Comparison of ENCODE assay signal across 9 mouse cellular contexts in the genomic region with DNA sequence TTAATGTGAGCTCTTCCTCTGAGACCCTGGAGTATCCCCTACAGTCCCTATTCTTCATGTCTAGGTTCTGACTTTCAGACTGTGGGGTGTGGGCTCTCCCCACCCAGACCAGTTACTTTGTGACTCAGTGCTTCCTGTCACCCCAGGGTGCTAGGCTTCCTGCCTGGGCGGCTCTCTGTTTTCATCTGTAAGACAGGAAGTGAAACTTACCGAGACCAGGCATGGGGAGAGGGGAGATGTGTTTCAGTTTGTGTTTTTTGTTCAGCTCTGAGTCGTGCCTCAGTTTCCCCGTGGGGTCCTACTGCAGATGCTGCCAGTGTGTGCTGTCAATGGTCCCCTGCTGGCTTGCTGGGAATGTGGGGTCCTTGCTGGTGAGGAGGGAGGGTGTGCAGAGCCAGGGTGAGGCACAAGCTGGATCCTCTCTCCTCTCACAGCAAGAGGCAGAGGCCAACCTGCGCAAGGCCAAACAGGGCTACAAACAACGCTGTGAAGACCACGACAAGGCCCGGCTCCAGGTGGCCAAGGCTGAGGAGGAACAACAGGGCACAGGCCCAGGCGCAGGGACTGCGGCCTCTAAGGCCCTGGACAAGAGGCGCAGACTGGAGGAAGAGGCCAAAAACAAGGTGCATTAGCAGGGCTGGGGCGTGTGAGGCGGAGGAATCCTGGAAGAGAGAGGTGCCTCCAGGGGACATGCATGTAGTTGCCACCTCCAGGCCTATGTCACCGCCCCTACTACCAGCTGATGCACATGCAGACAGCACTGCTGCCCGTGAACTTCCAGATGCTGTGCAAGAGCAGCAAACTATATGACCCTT. TPM values are rescaled to one million over a fixed set of nuclear protein-coding genes. Genes with fewer than 3 reads are reported as not detected.
DNase-seq lines count a peak whose midpoint lies in the region; ATAC-seq and TF ChIP-seq lines count a peak whose summit lies in the region.
"Had no signal": no experiment of that assay in that cellular context is flagged by ENCODE, and none has a peak within 500 bp of the region (broad histone marks: within the 10 kb centered on the region; RNA-seq: fewer than 3 reads in every experiment).

No protein-coding gene starts in this region.

- peak; percentile 61 for DNase-seq in layer of hippocampus, adult 9-11 months
- no peak for DNase-seq in layer of hippocampus, postnatal 25 days (ENCODE audit: extremely low spot score in 1 of 2, low spot score in 1 of 2)
- no peak for DNase-seq in liver, embryonic 13.5 days
- no peak for DNase-seq in cerebellum, postnatal 4 days (ENCODE audit: low spot score in 2 of 2)
- no peak for DNase-seq in kidney, postnatal 36 days

- H3K27ac ChIP-seq in liver, embryonic 13.5 days: peak overlapping the region; percentile 59
- peak overlapping the region; percentile 8; the same call in 1 of the 2 replicates for H3K27ac ChIP-seq in stomach, embryonic 15.5 days
- no peak overlapping the region for H3K27ac ChIP-seq in kidney, embryonic 15.5 days
- H3K27ac ChIP-seq: neural tube, embryonic 13.5 days had no signal

- H3K9ac ChIP-seq in liver, embryonic 13.5 days: 0 out of 2 replicates have a peak overlapping the region, but pooled peaks have one; percentile 23
- H3K9ac ChIP-seq in stomach, embryonic 15.5 days: no peak overlapping the region
- H3K9ac ChIP-seq in kidney, embryonic 15.5 days: no peak overlapping the region
- H3K9ac ChIP-seq: neural tube, embryonic 13.5 days had no signal

- no peak for ATAC-seq in liver, embryonic 13.5 days (ENCODE audit: low read depth)
- no peak for ATAC-seq in stomach, embryonic 15.5 days (ENCODE audit: insufficient read depth, low FRiP score, low read depth)
- no peak for ATAC-seq in kidney, embryonic 15.5 days (replicated peaks; ENCODE audit: low FRiP score)

- peak overlapping the region; percentile 48 for H3K4me3 ChIP-seq in E14TG2a.4 (replicated peaks; ENCODE audit: low read length)
- H3K4me3 ChIP-seq in liver, embryonic 13.5 days (replicated peaks): no peak overlapping the region
- H3K4me3 ChIP-seq in stomach, embryonic 15.5 days (replicated peaks): no peak overlapping the region
- H3K4me3 ChIP-seq in kidney, embryonic 15.5 days (replicated peaks): no peak overlapping the region
- H3K4me3 ChIP-seq: neural tube, embryonic 13.5 days had no signal

- H3K27me3 ChIP-seq in E14TG2a.4 (ENCODE audit: insufficient read depth, low read length): no peaks in the 10 kb centered on the region
- no peaks in the 10 kb centered on the region for H3K27me3 ChIP-seq in liver, embryonic 13.5 days
- H3K27me3 ChIP-seq in stomach, embryonic 15.5 days (replicated peaks): no peaks in the 10 kb centered on the region
- no peaks in the 10 kb centered on the region for H3K27me3 ChIP-seq in kidney, embryonic 15.5 days

- peaks cover 34% of the 10 kb centered on the region for H3K36me3 ChIP-seq in E14TG2a.4 (ENCODE audit: insufficient read depth, low read length)
- peaks cover 68% of the 10 kb centered on the region for H3K36me3 ChIP-seq in liver, embryonic 13.5 days
- H3K36me3 ChIP-seq in stomach, embryonic 15.5 days: no peaks in the 10 kb centered on the region
- H3K36me3 ChIP-seq in kidney, embryonic 15.5 days: peaks cover 7% of the 10 kb centered on the region; the same call in 1 of the 2 replicates
- H3K36me3 ChIP-seq: neural tube, embryonic 13.5 days had no signal

- no peaks in the 10 kb centered on the region for H3K9me3 ChIP-seq in E14TG2a.4 (ENCODE audit: low read length)
- no peaks in the 10 kb centered on the region for H3K9me3 ChIP-seq in liver, embryonic 13.5 days (replicated peaks)
- no peaks in the 10 kb centered on the region for H3K9me3 ChIP-seq in stomach, embryonic 15.5 days
- H3K9me3 ChIP-seq in kidney, embryonic 15.5 days (replicated peaks): no peaks in the 10 kb centered on the region
- H3K9me3 ChIP-seq: neural tube, embryonic 13.5 days had no signal

- no peak overlapping the region for H3K4me2 ChIP-seq in liver, embryonic 13.5 days
- H3K4me2 ChIP-seq in stomach, embryonic 15.5 days: no peak overlapping the region
- H3K4me2 ChIP-seq in kidney, embryonic 15.5 days: no peak overlapping the region
- H3K4me2 ChIP-seq: neural tube, embryonic 13.5 days had no signal

- no peak for TF ChIP-seq CTCF in E14TG2a.4 (conservative IDR thresholded peaks at IDR 0.05; ENCODE audit: low read length)

- WGBS in liver, embryonic 13.5 days (ENCODE audit: insufficient replicate concordance): 74% methylated on average over 15 of the region's 15 CpGs
- 74% methylated on average over 15 of the region's 15 CpGs for WGBS in stomach, embryonic 15.5 days
- 79% methylated on average over 15 of the region's 15 CpGs for WGBS in kidney, embryonic 15.5 days

- peaks cover 99% of the 10 kb centered on the region for H3K4me1 ChIP-seq in E14TG2a.4 (replicated peaks; ENCODE audit: low read depth, low read length)
- H3K4me1 ChIP-seq in liver, embryonic 13.5 days (replicated peaks): peaks cover 64% of the 10 kb centered on the region
- H3K4me1 ChIP-seq in stomach, embryonic 15.5 days: peaks cover 21% of the 10 kb centered on the region; the same call in 1 of the 2 replicates
- H3K4me1 ChIP-seq in kidney, embryonic 15.5 days: peaks cover 17% of the 10 kb centered on the region

RNA-seq across cellular contexts. Expression of a gene that starts 8.0 kb away (rescaled TPM):
- 1 to 10 TPM; 3.3 to 4.3 TPM for total RNA-seq in layer of hippocampus, postnatal 25 days (2021)
- polyA plus RNA-seq in liver, embryonic 13.5 days (2015; fragmentation: Nextera tagmentation; extraction: Ambion mirVana): 14.3 and 14.9 TPM in 2 replicates
- polyA plus RNA-seq in stomach, embryonic 15.5 days (2015; fragmentation: Nextera tagmentation; extraction: Ambion mirVana): 9.1 and 10.0 TPM in 2 replicates
- 8.7 and 10.0 TPM in 2 replicates for polyA plus RNA-seq in kidney, embryonic 15.5 days (2015; fragmentation: Nextera tagmentation; extraction: Ambion mirVana)

RNA-seq across cellular contexts. Expression of a gene that starts 15.2 kb away (rescaled TPM):
- 10 to 100 TPM; 86.6 to 91.0 TPM for total RNA-seq in layer of hippocampus, postnatal 25 days (2021)
- polyA plus RNA-seq in liver, embryonic 13.5 days (2015; fragmentation: Nextera tagmentation; extraction: Ambion mirVana): 120 and 122 TPM in 2 replicates
- polyA plus RNA-seq in stomach, embryonic 15.5 days (2015; fragmentation: Nextera tagmentation; extraction: Ambion mirVana): 188 and 199 TPM in 2 replicates
- polyA plus RNA-seq in kidney, embryonic 15.5 days (2015; fragmentation: Nextera tagmentation; extraction: Ambion mirVana): 235 and 243 TPM in 2 replicates

RNA-seq across cellular contexts. Expression of a gene that starts 22.5 kb away (rescaled TPM):
- total RNA-seq in layer of hippocampus, postnatal 25 days (2021): 100 to 1,000 TPM; 486 to 515 TPM
- polyA plus RNA-seq in liver, embryonic 13.5 days (2015; fragmentation: Nextera tagmentation; extraction: Ambion mirVana): 677 TPM in 2 replicates
- 500 and 567 TPM in 2 replicates for polyA plus RNA-seq in stomach, embryonic 15.5 days (2015; fragmentation: Nextera tagmentation; extraction: Ambion mirVana)
- polyA plus RNA-seq in kidney, embryonic 15.5 days (2015; fragmentation: Nextera tagmentation; extraction: Ambion mirVana): 581 and 603 TPM in 2 replicates

RNA-seq across cellular contexts. Expression of a gene that starts 28.1 kb away (rescaled TPM):
- 10 to 100 TPM in 1 of 2 experiments, 1 to 10 TPM in 1; 9.6 to 10.2 TPM for total RNA-seq in layer of hippocampus, postnatal 25 days (2021)
- 6.3 and 7.4 TPM in 2 replicates for polyA plus RNA-seq in liver, embryonic 13.5 days (2015; fragmentation: Nextera tagmentation; extraction: Ambion mirVana)
- 4.2 and 4.8 TPM in 2 replicates for polyA plus RNA-seq in stomach, embryonic 15.5 days (2015; fragmentation: Nextera tagmentation; extraction: Ambion mirVana)
- 3.9 and 4.5 TPM in 2 replicates for polyA plus RNA-seq in kidney, embryonic 15.5 days (2015; fragmentation: Nextera tagmentation; extraction: Ambion mirVana)

RNA-seq across cellular contexts. Expression of a gene that starts 36.1 kb away (rescaled TPM):
- total RNA-seq in layer of hippocampus, postnatal 25 days (2021): 1 to 10 TPM; 5.8 to 6.0 TPM
- polyA plus RNA-seq in liver, embryonic 13.5 days (2015; fragmentation: Nextera tagmentation; extraction: Ambion mirVana): 45.8 and 49.6 TPM in 2 replicates
- 274 and 279 TPM in 2 replicates for polyA plus RNA-seq in stomach, embryonic 15.5 days (2015; fragmentation: Nextera tagmentation; extraction: Ambion mirVana)
- polyA plus RNA-seq in kidney, embryonic 15.5 days (2015; fragmentation: Nextera tagmentation; extraction: Ambion mirVana): 253 and 292 TPM in 2 replicates
